Mouse (Mus musculus) liver, embryonic 16.5 days (tissue): ENCODE data around the gene Lep. TPM values are rescaled to one million over a fixed set of nuclear protein-coding genes. Genes with fewer than 3 reads are reported as not detected.

Source experiments
- ATAC-seq: fragments of 200-750 bp; cut with Nextera tagmentation; 2 replicates; pipeline ENCODE4 v1.8.0; 2017; ENCODE audit warnings: low read depth, mild to moderate bottlenecking, moderate number of reproducible peaks, moderate library complexity
- H3K27ac ChIP-seq: fragments of 300-500 bp; sonication (generic); 2 replicates; pipeline ENCODE4 v1.5.1; 2014; ENCODE audit warnings: mild to moderate bottlenecking, low read length
- H3K27me3 ChIP-seq: fragments of 300-500 bp; sonication (generic); 2 replicates; pipeline ENCODE4 v1.6.1; 2014; ENCODE audit warnings: low read depth, low read length, mixed read lengths; ENCODE audit not compliant: control insufficient read depth, insufficient read depth
- H3K36me3 ChIP-seq: fragments of 300-500 bp; sonication (generic); 2 replicates; pipeline ENCODE4 v1.6.1; 2014; ENCODE audit warnings: mild to moderate bottlenecking; ENCODE audit not compliant: control insufficient read depth, insufficient read depth
- H3K4me1 ChIP-seq: fragments of 300-500 bp; sonication (generic); 2 replicates; pipeline ENCODE4 v1.6.1; 2014; ENCODE audit warnings: low read depth, low read length, mixed read lengths; ENCODE audit not compliant: control insufficient read depth
- H3K4me2 ChIP-seq: fragments of 300-500 bp; sonication (generic); 2 replicates; pipeline ENCODE4 v1.6.1; 2014; ENCODE audit warnings: low read depth, low read length, mixed read lengths
- H3K4me3 ChIP-seq: fragments of 300-500 bp; sonication (generic); 2 replicates; pipeline ENCODE4 v1.5.1; 2014; ENCODE audit warnings: low read depth, mild to moderate bottlenecking, low read length
- H3K9ac ChIP-seq: fragments of 300-500 bp; sonication (generic); 2 replicates; pipeline ENCODE4 v1.6.1; 2014; ENCODE audit warnings: low read depth, low read length
- H3K9me3 ChIP-seq: fragments of 300-500 bp; sonication (generic); replicated peaks from 2 replicates; pipeline ENCODE4 v1.6.1; 2016; ENCODE audit warnings: low read length; ENCODE audit not compliant: control insufficient read depth
- WGBS: fragments of 180-500 bp; shearing (Covaris S2); extraction: QIAGEN DNeasy Blood & Tissue Kit; methylation state at CpG from one replicate; pipeline ENCODE4 v1.1.7; 2014; ENCODE audit not compliant: insufficient replicate concordance; 5-methylcytosine and 5-hydroxymethylcytosine counted together
- polyA plus RNA-seq: library from polyadenylated mRNA; unstranded; fragments of >200 nt; fragmentation: Nextera tagmentation; extraction: Ambion mirVana; gene quantifications from 2 replicates; pipeline ENCODE4 v1.2.1, GENCODE M21; 2015

The Lep gene
- polyA plus RNA-seq, 1 experiment from 2014 or later = not detected

GRCm38 (mm10) chr6:29072258-29072657, 12.2 kb downstream of the Lep start:
- 62% methylated on average over 4 of the region's 4 CpGs for WGBS
- ATAC-seq = no peak
- H3K36me3 ChIP-seq = no peaks in the 10 kb centered on the region
- H3K4me1 ChIP-seq = no peaks in the 10 kb centered on the region
- no peak overlapping the region for H3K27ac ChIP-seq
- no peak overlapping the region for H3K4me2 ChIP-seq
- no peaks in the 10 kb centered on the region for H3K9me3 ChIP-seq
- no peak overlapping the region for H3K9ac ChIP-seq
- H3K4me3 ChIP-seq = no peak overlapping the region
- H3K27me3 ChIP-seq = no peaks in the 10 kb centered on the region

- H3K9me3 ChIP-seq = no peaks in the 10 kb centered on the region
- H3K4me3 ChIP-seq = no peak overlapping the region
- 40% methylated on average over 11 of the region's 11 CpGs for WGBS
- no peaks in the 10 kb centered on the region for H3K36me3 ChIP-seq
- no peak overlapping the region for H3K27ac ChIP-seq
- no peaks in the 10 kb centered on the region for H3K4me1 ChIP-seq
- no peaks in the 10 kb centered on the region for H3K27me3 ChIP-seq
- ATAC-seq = no peak; the same call in 1 of the 2 replicates
- H3K9ac ChIP-seq = no peak overlapping the region
- no peak overlapping the region for H3K4me2 ChIP-seq
Observed at GRCm38 (mm10) chr6:29073462-29074132, 13.6 kb downstream of the Lep start.

- Histone ChIP-seq H3K36me3 (no peaks in the 10 kb centered on the region), H3K9ac (no peak overlapping the region), H3K9me3 (no peaks in the 10 kb centered on the region), H3K4me2 (no peak overlapping the region), H3K4me1 (no peaks in the 10 kb centered on the region), H3K4me3 (no peak overlapping the region), H3K27ac (no peak overlapping the region), H3K27me3 (no peaks in the 10 kb centered on the region)
- no peak for ATAC-seq
Observed at GRCm38 (mm10) chr6:29074133-29074469, 14.1 kb downstream of the Lep start.

GRCm38 (mm10) chr6:29079291-29079690, 19.3 kb downstream of the Lep start:
- Histone ChIP-seq H3K4me3 (no peak overlapping the region), H3K9ac (no peak overlapping the region), H3K36me3 (no peaks in the 10 kb centered on the region), H3K27me3 (no peaks in the 10 kb centered on the region), H3K4me1 (no peaks in the 10 kb centered on the region), H3K27ac (no peak overlapping the region), H3K9me3 (no peaks in the 10 kb centered on the region), H3K4me2 (no peak overlapping the region)
- 55% methylated on average over 4 of the region's 4 CpGs for WGBS
- ATAC-seq = no peak

GRCm38 (mm10) chr6:29081826-29082363, 21.9 kb downstream of the Lep start:
- H3K4me1 ChIP-seq = no peaks in the 10 kb centered on the region

GRCm38 (mm10) chr6:29082776-29083354, 22.8 kb downstream of the Lep start:
- WGBS = 44% methylated on average over 9 of the region's 9 CpGs
- no peak overlapping the region for H3K9ac ChIP-seq
- H3K36me3 ChIP-seq = no peaks in the 10 kb centered on the region
- no peak overlapping the region for H3K4me3 ChIP-seq
- ATAC-seq = no peak
- no peaks in the 10 kb centered on the region for H3K9me3 ChIP-seq
- no peak overlapping the region for H3K27ac ChIP-seq
- no peak overlapping the region for H3K4me2 ChIP-seq
- H3K4me1 ChIP-seq = no peaks in the 10 kb centered on the region
- no peaks in the 10 kb centered on the region for H3K27me3 ChIP-seq

More at GRCm38 (mm10) chr6:29081826-29082363, 21.9 kb downstream of the Lep start:
- no peak for ATAC-seq
- Histone ChIP-seq H3K27ac (no peak overlapping the region), H3K36me3 (no peaks in the 10 kb centered on the region), H3K4me2 (no peak overlapping the region), H3K4me3 (no peak overlapping the region), H3K9me3 (no peaks in the 10 kb centered on the region), H3K27me3 (no peaks in the 10 kb centered on the region), H3K9ac (no peak overlapping the region)
- WGBS = 59% methylated on average over 10 of the region's 10 CpGs

GRCm38 (mm10) chr6:29084401-29084800, 24.4 kb downstream of the Lep start:
- Histone ChIP-seq H3K4me1 (no peaks in the 10 kb centered on the region), H3K9me3 (no peaks in the 10 kb centered on the region), H3K36me3 (no peaks in the 10 kb centered on the region), H3K27me3 (no peaks in the 10 kb centered on the region), H3K9ac (no peak overlapping the region), H3K4me3 (no peak overlapping the region), H3K4me2 (no peak overlapping the region), H3K27ac (no peak overlapping the region)
- whole genome bisulfite sequencing = 59% methylated on average over 7 of the region's 7 CpGs
- no peak for ATAC-seq

GRCm38 (mm10) chr6:29087921-29088709, 28.1 kb downstream of the Lep start:
- Histone ChIP-seq H3K9ac (no peak overlapping the region), H3K36me3 (no peaks in the 10 kb centered on the region), H3K4me2 (no peak overlapping the region), H3K4me3 (no peak overlapping the region), H3K27ac (no peak overlapping the region), H3K9me3 (no peaks in the 10 kb centered on the region), H3K4me1 (no peaks in the 10 kb centered on the region), H3K27me3 (no peaks in the 10 kb centered on the region)
- ATAC-seq = no peak
- WGBS = 37% methylated on average over 7 of the region's 7 CpGs

GRCm38 (mm10) chr6:29092234-29092633, 32.2 kb downstream of the Lep start:
- WGBS = 72% methylated on average over 7 of the region's 7 CpGs
- no peak for ATAC-seq
- no peaks in the 10 kb centered on the region for H3K36me3 ChIP-seq
- no peak overlapping the region for H3K4me2 ChIP-seq
- no peaks in the 10 kb centered on the region for H3K9me3 ChIP-seq
- H3K27ac ChIP-seq = no peak overlapping the region
- H3K4me3 ChIP-seq = no peak overlapping the region
- H3K27me3 ChIP-seq = no peaks in the 10 kb centered on the region
- H3K9ac ChIP-seq = no peak overlapping the region
- no peaks in the 10 kb centered on the region for H3K4me1 ChIP-seq
